Mouse (Mus musculus) kidney, adult 2 months (tissue): ENCODE data around the gene Zc3h10. TPM values are rescaled to one million over a fixed set of nuclear protein-coding genes. Genes with fewer than 3 reads are reported as not detected.
A peak's percentile ranks its signal among the peaks of the same experiment; 100 is the strongest.
"Not testable (repeated sequence)": the region's sequence is repeated elsewhere in the genome, so short reads cannot be mapped to it uniquely, and the experiment has no call there.

Experiments used
- DNase-seq: peaks from one replicate; pipeline ENCODE4 v3.0.0; 2021
- H3K27ac ChIP-seq: fragments of 200-500 bp; 2 replicates; pipeline ENCODE4 v1.5.1; 2012; ENCODE audit warnings: low read depth, low read length, control low read depth, inconsistent platforms; ENCODE audit not compliant: insufficient read depth
- H3K27me3 ChIP-seq: fragments of 200-500 bp; replicated peaks from 2 replicates; pipeline ENCODE4 v1.6.1; 2012; ENCODE audit warnings: mild to moderate bottlenecking, moderate library complexity, low read length, inconsistent platforms; ENCODE audit not compliant: control insufficient read depth, insufficient read depth
- H3K36me3 ChIP-seq: fragments of 200-500 bp; 2 replicates; pipeline ENCODE4 v1.6.1; 2012; ENCODE audit warnings: mild to moderate bottlenecking, moderate library complexity, low read length, inconsistent platforms; ENCODE audit not compliant: control insufficient read depth, insufficient read depth
- H3K4me1 ChIP-seq: fragments of 200-500 bp; 2 replicates; pipeline ENCODE4 v1.6.1; 2011; ENCODE audit warnings: low read length; ENCODE audit not compliant: control insufficient read depth, insufficient read depth
- H3K4me3 ChIP-seq: fragments of 200-500 bp; 2 replicates; pipeline ENCODE4 v1.5.1; 2011; ENCODE audit warnings: mild to moderate bottlenecking, low read depth, low read length, control low read depth; ENCODE audit not compliant: insufficient read depth
- CTCF ChIP-seq: fragments of 200-500 bp; conservative IDR thresholded peaks from 2 replicates; pipeline ENCODE4 v1.5.1; 2011; ENCODE audit warnings: low read depth, mild to moderate bottlenecking, control low read depth, low read length, moderate library complexity, mixed read lengths; ENCODE audit not compliant: insufficient read depth, insufficient read length
- POLR2A ChIP-seq: fragments of 200-500 bp; IDR thresholded peaks from one replicate; pipeline ENCODE4 v1.6.1; 2011; ENCODE audit warnings: low read depth, low read length, control low read depth
- WGBS: fragments of 180-500 bp; shearing (Covaris S2); methylation state at CpG from one replicate; pipeline ENCODE4 v1.1.7; 2018; 5-methylcytosine and 5-hydroxymethylcytosine counted together
- polyA plus RNA-seq: library from polyadenylated mRNA; depleted of rRNA; stranded (reverse); fragments of >200 nt; gene quantifications from 2 replicates; pipeline ENCODE4 v1.2.3, GENCODE M21; 2012

Gene Zc3h10
- polyA plus RNA-seq, 1 experiment: 10.0 TPM

DNA sequence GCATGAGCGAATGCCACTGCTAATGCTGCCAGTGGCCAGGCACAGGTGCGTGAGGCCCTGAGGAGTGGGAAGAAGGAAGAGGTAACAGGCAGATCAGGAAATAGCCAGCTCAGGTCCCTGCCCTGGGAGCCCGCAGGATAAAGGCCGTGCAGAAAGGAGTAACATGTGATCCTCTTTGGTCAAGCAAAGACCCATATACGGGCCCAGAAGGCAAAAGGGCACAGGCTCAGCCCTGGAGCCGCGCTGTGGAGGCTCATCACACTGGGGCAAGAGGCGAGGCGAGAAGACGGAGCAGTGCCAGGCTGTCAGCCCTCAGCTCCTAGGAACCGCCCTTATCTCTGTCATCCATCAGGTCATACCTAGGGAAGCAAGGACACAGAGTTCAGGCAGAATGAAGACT, 37.3 kb downstream of the Zc3h10 start:
- TF ChIP-seq CTCF (no peak), POLR2A (no peak)
- WGBS: 86% methylated on average over 11 of the region's 11 CpGs
- no peak overlapping the region for H3K4me3 ChIP-seq

DNA sequence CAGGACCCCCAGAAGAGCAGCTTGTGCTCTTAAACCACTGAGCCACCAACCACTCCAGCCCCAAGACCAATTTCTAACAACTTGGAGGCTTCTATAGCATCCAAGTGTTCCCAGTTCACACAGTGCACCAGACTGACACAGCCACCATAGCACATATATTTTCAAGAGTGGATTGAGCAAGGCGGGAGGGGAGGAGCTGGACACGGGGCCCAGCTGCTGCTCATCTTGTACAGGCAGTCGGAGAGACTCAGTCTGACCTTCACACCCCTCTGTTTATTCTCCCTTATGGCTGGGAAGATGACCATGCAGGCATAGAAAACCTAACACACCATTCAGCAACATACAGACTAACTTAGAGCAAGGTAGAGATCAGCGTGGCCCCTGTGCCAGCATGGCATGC, 37.7 kb downstream of the Zc3h10 start:
- no peak for DNase-seq
- Histone ChIP-seq H3K27me3 (no peaks in the 10 kb centered on the region), H3K4me3 (no peak overlapping the region), H3K4me1 (no peaks in the 10 kb centered on the region), H3K36me3 (no peaks in the 10 kb centered on the region), H3K27ac (no peak overlapping the region)
- TF ChIP-seq CTCF (no peak), POLR2A (no peak)
- WGBS: 67% methylated on average over 4 of the region's 4 CpGs

More for the DNA sequence above, 37.3 kb downstream of the Zc3h10 start:
- no peak overlapping the region for H3K27ac ChIP-seq
- DNase-seq: no peak
- H3K36me3 ChIP-seq: no peaks in the 10 kb centered on the region
- no peaks in the 10 kb centered on the region for H3K27me3 ChIP-seq
- no peaks in the 10 kb centered on the region for H3K4me1 ChIP-seq

DNA sequence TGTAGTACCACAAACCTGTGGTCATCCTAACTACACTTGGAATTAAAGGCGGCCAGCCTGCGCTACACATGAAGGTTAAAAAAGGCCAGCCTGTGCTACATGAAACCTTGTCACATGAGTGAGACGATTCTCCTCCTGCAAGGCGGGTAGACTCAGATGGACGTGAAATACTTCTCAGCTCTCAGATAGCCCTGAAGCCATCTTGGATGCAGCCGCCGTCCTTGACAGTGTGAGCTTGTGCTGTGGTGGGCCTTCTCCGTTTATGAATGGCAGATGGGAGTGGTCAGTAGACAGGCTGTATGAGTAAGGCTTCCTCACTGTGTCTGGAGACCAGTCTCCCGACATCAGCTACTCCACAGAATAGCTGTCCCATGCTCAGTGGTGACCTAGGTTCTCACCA, 38.4 kb downstream of the Zc3h10 start:
- Histone ChIP-seq H3K4me1 (no peaks in the 10 kb centered on the region), H3K27me3 (no peaks in the 10 kb centered on the region), H3K27ac (no peak overlapping the region), H3K36me3 (no peaks in the 10 kb centered on the region), H3K4me3 (no peak overlapping the region)
- TF ChIP-seq POLR2A: no peak
- TF ChIP-seq CTCF: no peak
- 90% methylated on average over 9 of the region's 9 CpGs for WGBS
- DNase-seq: no peak

DNA sequence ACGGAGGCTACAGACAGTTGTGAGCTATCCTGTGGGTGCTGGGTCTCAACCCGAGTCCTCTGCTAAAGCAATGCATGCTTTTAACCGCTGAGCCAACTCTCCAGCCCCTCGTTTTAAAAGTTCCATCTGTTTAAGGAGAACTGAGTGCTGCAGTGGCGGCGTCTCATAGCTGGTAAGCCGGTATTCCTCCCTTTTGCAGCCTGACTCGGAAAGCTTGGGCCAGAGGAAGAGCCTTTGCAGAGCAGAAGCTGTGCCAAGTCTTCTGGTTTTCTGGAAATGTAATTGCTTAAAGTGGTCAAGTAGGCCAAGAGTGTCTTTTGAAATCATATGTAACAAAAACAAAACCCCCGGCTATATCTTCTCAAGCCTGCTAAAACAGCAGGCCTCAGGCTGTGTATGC, 39.3 kb downstream of the Zc3h10 start:
- 79% methylated on average over 9 of the region's 9 CpGs for WGBS
- TF ChIP-seq CTCF (no peak), POLR2A (no peak)
- DNase-seq: no peak

DNA sequence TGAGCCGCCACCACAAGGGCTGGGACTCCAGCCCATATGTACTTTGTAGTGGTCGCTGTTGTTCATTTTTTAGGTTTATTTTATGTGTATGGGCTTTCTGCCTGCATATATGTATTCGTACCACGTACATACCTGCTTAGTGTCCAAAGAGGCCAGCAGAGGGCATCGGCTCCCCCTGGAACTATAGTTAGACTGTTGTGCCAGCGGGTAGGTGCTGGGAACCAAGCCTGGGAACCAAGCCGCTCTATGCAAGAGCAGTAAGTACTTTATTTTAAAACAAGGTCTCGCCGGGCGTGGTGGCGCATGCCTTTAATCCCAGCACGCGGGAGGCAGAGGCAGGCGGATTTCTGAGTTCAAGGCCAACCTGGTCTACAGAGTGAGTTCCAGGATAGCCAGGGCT, 41.6 kb downstream of the Zc3h10 start:
- Histone ChIP-seq H3K4me3 (no peak overlapping the region), H3K27me3 (no peaks in the 10 kb centered on the region), H3K4me1 (0 out of 2 replicates have a peak, but pooled peaks cover 3% of the 10 kb centered on the region), H3K36me3 (no peaks in the 10 kb centered on the region), H3K27ac (no peak overlapping the region)
- no peak for DNase-seq
- 96% methylated on average over 14 of the region's 14 CpGs for WGBS
- TF ChIP-seq CTCF (0 out of 2 replicates have a peak, but pooled peaks have one; percentile 6), POLR2A (no peak)

More for the DNA sequence above, 39.3 kb downstream of the Zc3h10 start:
- Histone ChIP-seq H3K4me1 (0 out of 2 replicates have a peak, but pooled peaks cover 3% of the 10 kb centered on the region), H3K36me3 (no peaks in the 10 kb centered on the region), H3K4me3 (no peak overlapping the region), H3K27me3 (no peaks in the 10 kb centered on the region), H3K27ac (no peak overlapping the region)

DNA sequence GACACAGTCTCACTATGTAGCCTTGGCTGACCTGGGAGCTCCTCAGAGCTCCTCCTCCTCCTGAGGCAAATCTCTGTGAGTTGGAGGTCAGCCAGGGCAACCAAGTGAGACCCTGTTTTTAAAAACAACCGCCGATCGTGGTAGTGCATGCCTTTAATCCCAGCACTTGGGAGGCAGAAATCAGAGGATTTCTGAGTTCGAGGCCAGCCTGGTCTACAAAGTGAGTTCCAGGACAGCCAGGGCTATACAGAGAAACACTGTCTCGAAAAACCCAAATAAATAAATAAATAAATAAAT, 42.3 kb downstream of the Zc3h10 start:
- not testable (repeated sequence) for H3K36me3 ChIP-seq, H3K27me3 ChIP-seq, H3K27ac ChIP-seq, H3K4me1 ChIP-seq, H3K4me3 ChIP-seq
- peak; percentile 53 for DNase-seq
- WGBS: 48% methylated on average over 5 of the region's 5 CpGs

DNA sequence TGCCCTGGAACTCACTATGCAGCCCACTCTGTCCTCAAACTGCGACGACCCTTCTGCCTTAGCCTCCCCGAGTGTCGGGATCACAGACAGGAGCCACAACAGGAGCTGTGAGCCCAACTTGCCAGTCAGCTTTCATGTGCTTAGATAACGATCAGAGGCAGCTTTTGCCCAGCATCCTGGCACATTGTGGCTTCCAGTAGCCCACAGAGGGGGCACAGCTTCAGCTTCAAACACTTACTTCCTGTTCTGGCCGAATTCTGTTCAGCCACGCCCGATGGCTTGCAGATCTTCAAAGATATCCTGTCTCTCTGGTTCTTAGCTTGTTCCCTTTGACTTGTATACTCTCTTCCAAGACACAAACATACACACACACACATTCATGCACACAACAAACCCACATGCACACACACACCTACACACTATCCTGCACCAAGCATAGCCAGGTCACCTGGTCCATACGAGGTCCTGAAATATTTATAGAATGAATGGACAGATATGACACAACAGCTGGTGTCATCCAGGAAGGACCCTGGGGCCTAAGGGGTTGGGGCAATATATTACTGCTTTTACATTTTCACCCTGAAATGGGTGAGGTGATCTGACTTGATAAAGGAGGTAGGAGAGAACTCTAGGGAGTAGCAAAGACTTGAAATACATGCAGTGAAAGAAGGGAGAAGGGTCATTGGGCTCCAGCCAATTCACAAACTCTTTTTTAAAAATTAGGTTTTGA, 42.8 kb downstream of the Zc3h10 start:
- 0 out of 2 replicates have a peak, but pooled peaks cover 3% of the 10 kb centered on the region for H3K4me1 ChIP-seq
- no peaks in the 10 kb centered on the region for H3K27me3 ChIP-seq
- 57% methylated on average over 9 of the region's 9 CpGs for WGBS
- TF ChIP-seq POLR2A (no peak), CTCF (no peak)
- H3K27ac ChIP-seq: peak overlapping the region; percentile 42
- H3K36me3 ChIP-seq: no peaks in the 10 kb centered on the region
- H3K4me3 ChIP-seq: no peak overlapping the region
- DNase-seq: no peak

DNA sequence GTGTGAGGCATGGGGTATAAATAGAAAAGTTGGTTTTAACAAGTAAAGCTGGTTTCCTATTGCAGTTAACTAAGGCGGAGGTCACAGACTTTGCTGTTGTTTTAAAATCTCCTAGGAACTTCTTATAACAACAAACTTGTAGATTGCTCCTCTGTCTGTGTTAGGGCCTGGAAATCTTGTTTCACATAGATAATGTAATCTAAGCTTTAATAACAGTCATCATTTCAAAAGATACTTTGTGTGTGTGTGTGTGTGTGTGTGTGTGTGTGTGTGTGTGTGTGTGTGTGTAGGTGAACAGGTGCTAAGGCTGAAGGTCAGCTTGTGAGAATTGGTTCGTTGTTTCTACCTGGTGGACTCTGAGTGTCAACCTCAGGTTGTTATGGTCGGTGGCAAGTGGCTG, 43.6 kb downstream of the Zc3h10 start:
- no peaks in the 10 kb centered on the region for H3K36me3 ChIP-seq
- H3K27me3 ChIP-seq: no peaks in the 10 kb centered on the region
- no peak for DNase-seq
- WGBS: 56% methylated on average over 3 of the region's 3 CpGs
- H3K4me3 ChIP-seq: no peak overlapping the region
- H3K4me1 ChIP-seq: 0 out of 2 replicates have a peak, but pooled peaks cover 3% of the 10 kb centered on the region
- TF ChIP-seq POLR2A: no peak
- TF ChIP-seq CTCF: no peak
- peak overlapping the region; percentile 5; the same call in 1 of the 2 replicates for H3K27ac ChIP-seq
